Mouse (Mus musculus) CD4-positive, CD25-positive, alpha-beta regulatory T cell, adult 2 months (primary cell): ENCODE data around the gene Gm11009.
"Not testable (repeated sequence)": the region's sequence is repeated elsewhere in the genome, so short reads cannot be mapped to it uniquely, and the experiment has no call there.

Source experiments
- DNase-seq: peaks from one replicate; pipeline ENCODE4 v3.0.0-alpha.2; 2012; ENCODE audit warnings: low read depth, low spot score

Gene Gm11009

DNA sequence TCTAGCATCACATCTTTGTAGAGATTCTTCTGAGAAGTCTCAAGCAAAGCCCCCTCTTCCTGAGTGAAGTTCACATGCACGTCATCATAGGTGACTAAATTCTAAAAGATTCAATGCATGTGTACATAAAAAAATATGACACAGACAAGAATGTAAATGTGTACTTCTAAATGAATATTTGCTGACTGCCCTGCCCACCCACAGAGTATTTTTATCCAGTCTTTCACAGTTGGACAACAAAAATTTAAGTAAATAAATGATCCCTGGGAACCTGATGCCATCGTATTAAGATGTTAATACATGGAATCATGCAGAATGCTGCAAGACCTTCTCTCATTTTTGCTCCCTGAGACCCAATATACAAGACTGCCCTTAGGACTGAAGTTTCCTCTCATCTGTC is at the start of gene Gm11009:
Gene Gm11009 (minus strand): TSS at position 101 of the 400 bp plus-strand sequence.
- not testable (repeated sequence) for DNase-seq
